Mouse (Mus musculus) liver, embryonic 14.5 days (tissue): Measurements from ENCODE around the gene Chchd4. TPM values are rescaled to one million over a fixed set of nuclear protein-coding genes. Genes with fewer than 3 reads are reported as not detected.
"Not testable (repeated sequence)": the region's sequence is repeated elsewhere in the genome, so short reads cannot be mapped to it uniquely, and the experiment has no call there.

Source experiments
- ATAC-seq: fragments of 200-750 bp; cut with Nextera tagmentation; 2 replicates; pipeline ENCODE4 v1.8.0; 2017; ENCODE audit warnings: moderate number of reproducible peaks, mild to moderate bottlenecking, moderate library complexity; ENCODE audit not compliant: insufficient read depth
- DNase-seq, 3 experiments: peaks; one replicate each; pipeline ENCODE4 v3.0.0-alpha.2; 2012 to 2013; ENCODE audit warnings: low read depth in 3 of 3, low spot score in 3 of 3
- H3K27ac ChIP-seq: fragments of 300-500 bp; sonication (generic); 2 replicates; pipeline ENCODE4 v1.5.1; 2014; ENCODE audit warnings: moderate library complexity, mild to moderate bottlenecking, control low read depth, inconsistent platforms
- H3K27me3 ChIP-seq: fragments of 300-500 bp; sonication (generic); 2 replicates; pipeline ENCODE4 v1.6.1; 2014; ENCODE audit warnings: mild to moderate bottlenecking, low read length, moderate library complexity; ENCODE audit not compliant: control insufficient read depth, insufficient read depth
- H3K36me3 ChIP-seq: fragments of 300-500 bp; sonication (generic); replicated peaks from 2 replicates; pipeline ENCODE4 v1.6.1; 2014; ENCODE audit warnings: low read depth; ENCODE audit not compliant: control insufficient read depth, insufficient read depth
- H3K4me1 ChIP-seq, 2 experiments: fragments of 200-500 bp in 1 of 2; fragments of 300-500 bp in 1 of 2; sonication (generic) in 1 of 2; replicated peaks; 2 replicates each; pipeline ENCODE4 v1.6.1; 2012 to 2014; ENCODE audit warnings: antibody characterized with exemption in 1 of 2, inconsistent platforms in 1 of 2, low read length in 1 of 2; ENCODE audit not compliant: control insufficient read depth in 2 of 2, insufficient read depth in 2 of 2
- H3K4me2 ChIP-seq: fragments of 300-500 bp; sonication (generic); 2 replicates; pipeline ENCODE4 v1.6.1; 2014; ENCODE audit warnings: low read depth, mild to moderate bottlenecking, control low read depth, moderate library complexity
- H3K4me3 ChIP-seq, 2 experiments: fragments of 200-500 bp in 1 of 2; fragments of 300-500 bp in 1 of 2; sonication (generic) in 1 of 2; 2 replicates each; pipeline ENCODE4 v1.5.1; 2012 to 2014; ENCODE audit warnings: low read depth in 2 of 2, low read length in 2 of 2, mild to moderate bottlenecking in 2 of 2, control low read depth in 1 of 2, inconsistent platforms in 1 of 2, moderate library complexity in 1 of 2; ENCODE audit not compliant: insufficient read depth in 1 of 2
- H3K9ac ChIP-seq: fragments of 300-500 bp; sonication (generic); replicated peaks from 2 replicates; pipeline ENCODE4 v1.6.1; 2014; ENCODE audit warnings: mild to moderate bottlenecking, control low read depth, moderate library complexity
- H3K9me3 ChIP-seq: fragments of 300-500 bp; sonication (generic); 2 replicates; pipeline ENCODE4 v1.6.1; 2016; ENCODE audit warnings: low read length, mixed read lengths; ENCODE audit not compliant: control insufficient read depth
- CTCF ChIP-seq: IDR thresholded peaks from 2 replicates; pipeline ENCODE4 v1.5.1; 2016; ENCODE audit warnings: antibody characterized with exemption, low read depth, control low read depth
- EP300 ChIP-seq: IDR thresholded peaks from 2 replicates; pipeline ENCODE4 v1.6.1; 2016; ENCODE audit warnings: antibody characterized with exemption, low read depth
- WGBS: fragments of 180-500 bp; shearing (Covaris S2); extraction: QIAGEN DNeasy Blood & Tissue Kit; methylation state at CpG from one replicate; pipeline ENCODE4 v1.1.7; 2014; ENCODE audit not compliant: insufficient replicate concordance; 5-methylcytosine and 5-hydroxymethylcytosine counted together
- polyA plus RNA-seq, 2 experiments: library from polyadenylated mRNA; depleted of rRNA in 1 of 2; stranded (reverse) in 1 of 2; unstranded in 1 of 2; fragments of >200 nt; fragmentation: Nextera tagmentation in 1 of 2; extraction: Ambion mirVana in 1 of 2; gene quantifications; 2 replicates each; pipeline versions ENCODE4 v1.2.1 to v1.2.3; 2012 to 2014

Chchd4 gene
- polyA plus RNA-seq, 2 experiments: 6.6 to 14.9 TPM

GRCm38 (mm10) chr6:91474441-91475190, 1.3 kb upstream of the Chchd4 start:
- 63% methylated on average over 9 of the region's 9 CpGs for WGBS
- no peak for ATAC-seq
- no peak for DNase-seq
- H3K36me3 ChIP-seq: peaks cover 9% of the 10 kb centered on the region
- H3K27ac ChIP-seq: no peak overlapping the region
- no peaks in the 10 kb centered on the region for H3K27me3 ChIP-seq
- peaks cover 3 to 17% of the 10 kb centered on the region in 2 experiments; a peak in 3 of 4 replicates for H3K4me1 ChIP-seq
- TF ChIP-seq CTCF: no peak
- no peak for TF ChIP-seq EP300
- peak overlapping the region; percentile 53 for H3K9ac ChIP-seq
- peak overlapping the region; percentile 76 to 87 for H3K4me3 ChIP-seq
- H3K4me2 ChIP-seq: peak overlapping the region; percentile 81
- H3K9me3 ChIP-seq: no peaks in the 10 kb centered on the region

- Histone ChIP-seq H3K4me3 (peak overlapping the region; percentile 76 to 87), H3K9me3 (no peaks in the 10 kb centered on the region), H3K27me3 (no peaks in the 10 kb centered on the region), H3K4me2 (peak overlapping the region; percentile 81), H3K27ac (no peak overlapping the region), H3K4me1 (peaks cover 3 to 17% of the 10 kb centered on the region in 2 experiments; a peak in 3 of 4 replicates), H3K36me3 (peaks cover 6% of the 10 kb centered on the region; the same call in 1 of the 2 replicates), H3K9ac (peak overlapping the region; percentile 53)
- ATAC-seq: peak; percentile 24
- TF ChIP-seq EP300: no peak
- no peak for TF ChIP-seq CTCF
- under 1% methylated on average over 27 of the region's 27 CpGs for WGBS
- peak in 2 of 3 experiments; percentile 17 to 24 for DNase-seq
These were observed 577 bp upstream of the Chchd4 start for GRCm38 (mm10) chr6:91473805-91474440.

GRCm38 (mm10) chr6:91472319-91472718, 1.0 kb downstream of the Chchd4 start:
- peak in 2 of 3 experiments; percentile 17 to 27 for DNase-seq

GRCm38 (mm10) chr6:91471427-91471826, 1.9 kb downstream of the Chchd4 start:
- H3K9ac ChIP-seq, H3K36me3 ChIP-seq, H3K27ac ChIP-seq, H3K27me3 ChIP-seq, H3K9me3 ChIP-seq, DNase-seq, ATAC-seq: not testable (repeated sequence)
- peaks cover 3 to 17% of the 10 kb centered on the region in 2 experiments; a peak in 3 of 4 replicates for H3K4me1 ChIP-seq
- H3K4me2 ChIP-seq: peak overlapping the region; percentile 78
- peak overlapping the region in 1 of 2 experiments; percentile 69; a peak in 2 of 4 replicates for H3K4me3 ChIP-seq
- whole genome bisulfite sequencing: 78% methylated on average over 3 of the region's 3 CpGs

More at GRCm38 (mm10) chr6:91472319-91472718, 1.0 kb downstream of the Chchd4 start:
- peak overlapping the region; percentile 69 for H3K9ac ChIP-seq
- no peak for TF ChIP-seq CTCF
- TF ChIP-seq EP300: no peak
- peak overlapping the region; percentile 78 for H3K4me2 ChIP-seq
- no peak for ATAC-seq
- no peaks in the 10 kb centered on the region for H3K27me3 ChIP-seq
- H3K4me1 ChIP-seq: peaks cover 3 to 17% of the 10 kb centered on the region in 2 experiments; a peak in 3 of 4 replicates
- H3K9me3 ChIP-seq: no peaks in the 10 kb centered on the region
- H3K27ac ChIP-seq: peak overlapping the region; percentile 21
- H3K4me3 ChIP-seq: peak overlapping the region; percentile 69 to 76
- 6% methylated on average over 6 of the region's 6 CpGs for WGBS
- no peaks in the 10 kb centered on the region; the same call in 1 of the 2 replicates for H3K36me3 ChIP-seq

GRCm38 (mm10) chr6:91470712-91471111, 2.6 kb downstream of the Chchd4 start:
- no peak overlapping the region for H3K4me3 ChIP-seq
- no peaks in the 10 kb centered on the region; the same call in 1 of the 2 replicates for H3K36me3 ChIP-seq
- H3K4me2 ChIP-seq: no peak overlapping the region
- H3K27ac ChIP-seq: no peak overlapping the region
- TF ChIP-seq EP300 (no peak), CTCF (no peak)
- peaks cover 3 to 17% of the 10 kb centered on the region in 2 experiments; a peak in 3 of 4 replicates for H3K4me1 ChIP-seq
- no peak overlapping the region for H3K9ac ChIP-seq
- ATAC-seq (no peak), DNase-seq (no peak)
- WGBS: 68% methylated on average over 2 of the region's 2 CpGs
- no peaks in the 10 kb centered on the region for H3K9me3 ChIP-seq
- no peaks in the 10 kb centered on the region for H3K27me3 ChIP-seq
